Mouse (Mus musculus): ENCODE measurements around the gene Myo9b. TPM values are rescaled to one million over a fixed set of nuclear protein-coding genes. Genes with fewer than 3 reads are reported as not detected.

Gene Myo9b
- polyA plus RNA-seq, 1 experiment from 2014 or later, result 24.2 TPM

DNA sequence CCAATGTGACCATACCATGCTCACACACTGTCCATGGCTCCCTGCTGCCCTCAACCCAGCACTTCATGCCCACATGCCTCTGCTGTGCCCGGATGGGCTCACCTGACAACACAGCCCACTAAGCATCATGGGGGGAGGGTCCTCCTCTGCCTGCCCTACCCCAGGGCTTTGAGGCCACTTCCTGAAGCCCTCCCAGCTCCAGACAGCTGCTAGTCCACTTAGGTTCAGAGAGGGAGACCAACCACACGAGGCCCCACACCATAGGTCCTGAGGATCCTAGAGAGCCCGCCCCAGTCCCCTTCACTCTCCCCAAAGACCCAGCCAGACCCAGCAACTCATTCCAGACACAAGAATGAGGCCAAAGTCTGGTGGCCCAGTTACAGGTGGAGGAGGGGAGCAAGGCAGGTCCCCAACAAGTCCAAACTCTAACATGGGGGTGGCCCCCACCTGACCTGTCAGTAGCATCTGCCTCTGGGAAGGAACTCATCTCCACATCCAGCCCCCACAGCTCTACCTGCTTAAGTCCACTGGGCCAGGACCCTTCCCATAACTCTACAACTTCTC, 107.1 kb downstream of the Myo9b start:
- Histone ChIP-seq H3K4me2 (peak overlapping the region; percentile 98), H3K4me3 (ENCODE audit: low read depth, low read length) (peak overlapping the region; percentile 90), H3K9me3 (ENCODE audit: low read depth, low read length) (no peaks in the 10 kb centered on the region), H3K36me3 (ENCODE audit: insufficient read depth) (peaks cover 32% of the 10 kb centered on the region), H3K4me1 (ENCODE audit: insufficient read depth) (peaks cover 29% of the 10 kb centered on the region), H3K27me3 (ENCODE audit: insufficient read depth, low read length) (no peaks in the 10 kb centered on the region), H3K27ac (ENCODE audit: low read depth) (0 out of 2 replicates have a peak overlapping the region, but pooled peaks have one; percentile 12), H3K9ac (peak overlapping the region; percentile 84)
- no peak for DNase-seq
- ATAC-seq (ENCODE audit: insufficient read depth), result no peak
- WGBS, result 49% methylated on average over 3 of the region's 3 CpGs
- TF ChIP-seq CTCF (IDR thresholded peaks at IDR 0.05; ENCODE audit: low read depth), result no peak

DNA sequence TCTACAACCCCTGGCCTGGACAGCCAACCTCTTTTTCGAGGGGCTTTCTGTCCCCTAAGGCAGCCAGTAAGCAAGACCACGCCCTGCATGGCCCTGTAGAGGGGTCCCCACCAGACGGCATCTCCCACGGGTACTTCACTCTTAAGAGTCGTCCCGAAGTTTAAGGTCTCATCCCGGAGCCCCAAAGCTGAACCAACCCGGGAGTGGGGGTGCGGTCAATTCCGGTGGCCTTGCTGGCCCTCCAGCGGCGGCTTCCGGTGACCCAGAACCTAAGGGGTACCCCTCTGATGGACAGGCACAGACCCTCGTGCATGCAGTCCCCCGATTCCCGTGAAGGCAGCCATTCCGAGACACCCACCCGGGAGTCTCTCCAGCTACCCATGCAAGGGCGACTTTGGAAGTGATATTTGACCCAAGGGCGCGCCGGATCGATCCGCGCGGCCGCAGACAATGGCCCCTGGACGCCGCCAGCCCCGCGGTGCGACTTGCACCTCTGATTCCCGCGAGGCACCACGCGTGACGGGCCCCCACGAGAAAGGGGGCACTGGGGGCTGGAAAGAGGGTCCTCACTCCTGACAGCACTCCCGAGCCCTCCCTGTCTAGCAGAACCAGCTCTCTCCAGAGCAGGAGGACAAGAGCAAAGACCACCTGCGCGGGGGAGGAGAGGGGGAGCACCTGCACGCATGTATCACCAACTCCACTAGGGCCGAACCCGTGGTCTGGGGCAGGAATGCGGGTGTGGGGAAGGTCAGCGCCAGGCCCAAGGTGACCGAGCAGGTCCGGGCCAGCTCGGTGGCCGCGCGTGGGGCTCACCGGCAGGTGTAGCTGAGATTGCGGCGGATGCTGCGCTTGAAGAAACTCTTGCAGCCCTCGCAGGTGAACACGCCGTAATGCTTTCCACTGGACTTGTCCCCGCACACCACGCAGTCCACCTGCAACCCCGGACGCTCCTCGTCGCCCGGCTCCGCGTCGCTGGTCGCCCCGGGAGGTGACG, 108.0 kb downstream of the Myo9b start:
- H3K27me3 ChIP-seq (ENCODE audit: insufficient read depth, low read length), result no peaks in the 10 kb centered on the region
- peak overlapping the region; percentile 95; the same call in 1 of the 2 replicates for H3K27ac ChIP-seq (ENCODE audit: low read depth)
- no peaks in the 10 kb centered on the region for H3K9me3 ChIP-seq (ENCODE audit: low read depth, low read length)
- H3K36me3 ChIP-seq (ENCODE audit: insufficient read depth), result peaks cover 24% of the 10 kb centered on the region
- H3K4me2 ChIP-seq, result peak overlapping the region; percentile 98
- no peak for ATAC-seq (ENCODE audit: insufficient read depth)
- peak overlapping the region; percentile 90 for H3K4me3 ChIP-seq (ENCODE audit: low read depth, low read length)
- peak overlapping the region; percentile 84 for H3K9ac ChIP-seq
- peak; percentile 28 for DNase-seq
- peaks cover 29% of the 10 kb centered on the region for H3K4me1 ChIP-seq (ENCODE audit: insufficient read depth)
- 1% methylated on average over 72 of the region's 72 CpGs for WGBS
- no peak for TF ChIP-seq CTCF (IDR thresholded peaks at IDR 0.05; ENCODE audit: low read depth)

DNA sequence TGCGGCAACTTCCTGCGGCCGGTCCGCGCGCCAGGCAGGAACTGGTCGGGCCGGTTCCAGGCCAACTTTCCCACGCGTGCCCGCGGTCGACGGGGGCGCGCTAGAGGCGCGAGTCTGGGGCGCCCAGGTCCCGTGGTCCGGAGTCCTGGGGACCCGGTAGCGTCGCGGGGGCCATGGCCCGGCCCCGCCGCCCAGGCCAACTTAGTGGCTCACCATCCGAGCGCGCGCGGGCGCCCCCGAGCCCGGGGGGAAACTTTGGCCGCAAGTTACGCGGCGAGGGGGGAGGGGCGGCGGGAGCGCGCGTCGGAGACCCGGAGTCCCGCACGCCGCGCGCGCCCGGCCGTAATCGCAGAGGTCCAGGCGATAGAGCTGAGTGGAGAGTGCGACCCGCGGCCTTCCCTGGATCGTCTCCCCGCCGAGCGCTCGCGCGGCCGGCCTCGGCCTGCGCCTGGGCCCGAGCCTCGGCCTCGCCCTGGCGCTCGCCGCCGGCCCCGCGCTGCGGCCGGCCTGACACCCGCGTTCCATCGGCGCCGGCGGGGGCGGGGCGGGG, 109.0 kb downstream of the Myo9b start, which contains the start of gene Nr2f6:
TSS of gene Nr2f6 (minus strand) at position 540 of the 550 bp plus-strand sequence.
- H3K4me3 ChIP-seq (ENCODE audit: low read depth, low read length), result peak within 1 kb of the TSS; percentile 90
- peaks cover 20% of the 10 kb centered on the region for H3K36me3 ChIP-seq (ENCODE audit: insufficient read depth)
- H3K27me3 ChIP-seq (ENCODE audit: insufficient read depth, low read length), result no peaks in the 10 kb centered on the region
- under 1% methylated on average over 76 of the region's 89 CpGs for WGBS
- H3K4me1 ChIP-seq (ENCODE audit: insufficient read depth), result peaks cover 22% of the 10 kb centered on the region
- H3K27ac ChIP-seq (ENCODE audit: low read depth), result peak within 1 kb of the TSS; percentile 95
- H3K4me2 ChIP-seq, result peak within 1 kb of the TSS; percentile 98
- no peaks in the 10 kb centered on the region for H3K9me3 ChIP-seq (ENCODE audit: low read depth, low read length)
- H3K9ac ChIP-seq, result peak within 1 kb of the TSS; percentile 84
- ATAC-seq (ENCODE audit: insufficient read depth), result peak; percentile 63
- no peak for TF ChIP-seq CTCF (IDR thresholded peaks at IDR 0.05; ENCODE audit: low read depth)
- DNase-seq, result peak; percentile 80

DNA sequence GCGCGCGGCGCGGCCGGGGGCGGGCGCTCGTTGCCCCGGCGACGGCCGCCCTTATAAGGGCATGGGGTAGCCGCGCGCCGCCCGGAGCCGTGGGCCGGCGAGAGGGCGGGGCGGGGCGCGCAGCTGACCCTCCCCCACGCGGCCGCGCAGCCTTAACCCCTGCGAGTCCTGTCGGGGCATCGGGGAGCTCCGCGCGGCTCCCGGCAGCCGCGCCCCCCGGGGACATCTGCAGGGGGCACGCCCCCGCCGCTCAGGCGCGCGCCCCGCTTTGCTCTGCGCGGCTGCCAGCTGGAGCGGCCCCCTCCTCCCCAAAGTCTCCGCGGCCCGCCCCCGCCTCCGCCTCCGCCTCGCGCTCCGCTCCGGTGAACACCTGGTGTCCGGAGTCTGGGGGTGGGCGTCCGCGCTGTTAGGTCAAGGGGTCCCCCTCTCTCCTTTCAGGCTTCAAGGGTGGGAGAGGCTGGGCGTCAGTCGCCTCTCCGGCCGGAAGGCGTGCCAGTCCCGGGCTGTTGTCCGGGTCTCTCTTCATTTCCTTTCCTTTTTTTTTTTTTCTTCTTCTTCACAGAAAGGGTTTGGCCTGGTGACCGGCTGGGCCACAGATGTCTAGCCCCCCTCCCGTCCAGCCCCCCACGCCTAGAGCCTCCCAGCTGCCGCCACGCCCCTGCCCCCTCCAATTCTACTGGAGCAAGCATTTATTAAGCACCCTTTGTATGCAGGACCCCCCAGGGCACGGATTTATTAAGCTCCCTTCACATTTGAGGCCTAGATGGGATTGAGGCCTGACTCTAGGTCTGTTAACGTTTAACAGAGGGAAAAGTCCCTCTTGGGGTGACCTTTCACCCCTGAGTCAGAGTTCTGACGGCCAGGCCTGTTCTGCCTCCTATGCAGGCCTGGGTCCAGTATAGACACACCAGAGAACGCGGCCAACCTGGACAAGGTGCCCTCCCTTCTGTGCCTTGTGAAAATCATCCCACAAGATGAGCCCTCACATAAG, 109.8 kb downstream of the Myo9b start:
- ATAC-seq (ENCODE audit: insufficient read depth) (peak; percentile 92), DNase-seq (peak; percentile 95)
- peak overlapping the region; percentile 90 for H3K4me3 ChIP-seq (ENCODE audit: low read depth, low read length)

DNA sequence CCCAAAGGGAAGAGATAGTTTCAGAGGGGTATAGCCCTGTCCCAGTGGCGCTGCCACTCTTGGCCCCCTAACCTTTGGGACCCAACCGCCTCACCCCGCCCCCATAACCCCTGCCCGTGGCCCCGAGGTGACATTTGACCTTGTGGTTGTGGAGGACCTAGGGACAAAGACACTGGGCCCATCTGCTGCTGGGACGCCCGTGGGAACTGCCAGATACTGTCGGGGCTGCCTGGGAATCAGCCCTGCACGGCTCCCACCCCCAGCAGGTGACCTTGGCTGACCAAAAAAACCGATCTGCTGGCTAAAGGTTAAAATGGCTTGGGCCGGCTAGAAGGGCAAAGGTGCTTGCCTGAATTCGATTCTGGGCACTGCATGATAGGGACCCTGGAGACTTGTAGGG, 110.9 kb downstream of the Myo9b start:
- H3K9ac ChIP-seq, result no peak overlapping the region
- no peak for DNase-seq
- peak overlapping the region; percentile 91; the same call in 1 of the 2 replicates for H3K27ac ChIP-seq (ENCODE audit: low read depth)
- no peak for TF ChIP-seq CTCF (IDR thresholded peaks at IDR 0.05; ENCODE audit: low read depth)
- H3K36me3 ChIP-seq (ENCODE audit: insufficient read depth), result peaks cover 4% of the 10 kb centered on the region; the same call in 1 of the 2 replicates
- H3K4me3 ChIP-seq (ENCODE audit: low read depth, low read length), result no peak overlapping the region
- H3K4me2 ChIP-seq, result no peak overlapping the region
- ATAC-seq (ENCODE audit: insufficient read depth), result no peak
- H3K27me3 ChIP-seq (ENCODE audit: insufficient read depth, low read length), result no peaks in the 10 kb centered on the region
- peaks cover 18% of the 10 kb centered on the region for H3K4me1 ChIP-seq (ENCODE audit: insufficient read depth)
- WGBS, result 19% methylated on average over 12 of the region's 12 CpGs
- no peaks in the 10 kb centered on the region for H3K9me3 ChIP-seq (ENCODE audit: low read depth, low read length)

More for the DNA sequence above, 109.8 kb downstream of the Myo9b start:
- peak overlapping the region; percentile 98 for H3K4me2 ChIP-seq
- H3K9me3 ChIP-seq (ENCODE audit: low read depth, low read length), result no peaks in the 10 kb centered on the region
- WGBS, result 2% methylated on average over 66 of the region's 80 CpGs
- H3K27me3 ChIP-seq (ENCODE audit: insufficient read depth, low read length), result no peaks in the 10 kb centered on the region
- peak overlapping the region; percentile 84 for H3K9ac ChIP-seq
- TF ChIP-seq CTCF (IDR thresholded peaks at IDR 0.05; ENCODE audit: low read depth), result no peak
- peaks cover 18% of the 10 kb centered on the region for H3K4me1 ChIP-seq (ENCODE audit: insufficient read depth)
- peak overlapping the region; percentile 91 for H3K27ac ChIP-seq (ENCODE audit: low read depth)
- peaks cover 15% of the 10 kb centered on the region for H3K36me3 ChIP-seq (ENCODE audit: insufficient read depth)

DNA sequence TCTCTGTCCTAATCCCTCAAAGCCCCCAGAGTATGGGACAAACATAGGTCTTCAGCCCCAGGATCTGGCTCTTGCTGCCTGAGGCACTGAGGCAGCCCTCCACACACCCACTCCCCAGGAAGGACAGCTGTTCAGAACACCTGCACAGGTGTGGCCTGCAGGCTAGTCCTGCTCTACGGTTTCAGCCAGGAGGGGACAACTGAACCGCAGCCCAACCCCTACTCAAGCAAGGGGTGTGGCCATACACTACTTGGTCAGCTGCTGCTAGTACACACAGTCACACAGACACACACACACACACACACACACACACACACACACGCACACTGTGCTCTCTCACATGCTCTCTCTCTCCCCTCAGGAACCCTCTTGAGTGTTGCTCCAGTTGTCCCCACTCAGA, 111.3 kb downstream of the Myo9b start:
- no peak overlapping the region for H3K4me3 ChIP-seq (ENCODE audit: low read depth, low read length)
- TF ChIP-seq CTCF (IDR thresholded peaks at IDR 0.05; ENCODE audit: low read depth), result no peak
- no peak overlapping the region for H3K27ac ChIP-seq (ENCODE audit: low read depth)
- no peaks in the 10 kb centered on the region for H3K27me3 ChIP-seq (ENCODE audit: insufficient read depth, low read length)
- H3K36me3 ChIP-seq (ENCODE audit: insufficient read depth), result no peaks in the 10 kb centered on the region
- H3K9me3 ChIP-seq (ENCODE audit: low read depth, low read length), result no peaks in the 10 kb centered on the region
- DNase-seq (no peak), ATAC-seq (ENCODE audit: insufficient read depth) (no peak)
- no peak overlapping the region for H3K9ac ChIP-seq
- 42% methylated on average over 3 of the region's 3 CpGs for WGBS
- no peak overlapping the region for H3K4me2 ChIP-seq
- H3K4me1 ChIP-seq (ENCODE audit: insufficient read depth), result peaks cover 18% of the 10 kb centered on the region
